Mouse (Mus musculus): Measurements from ENCODE around the gene Zbtb3. TPM values are rescaled to one million over a fixed set of nuclear protein-coding genes. Genes with fewer than 3 reads are reported as not detected.
A peak's percentile ranks its signal among the peaks of the same experiment; 100 is the strongest.

The Zbtb3 gene
- polyA plus RNA-seq, 1 experiment, result 3.6 TPM

DNA sequence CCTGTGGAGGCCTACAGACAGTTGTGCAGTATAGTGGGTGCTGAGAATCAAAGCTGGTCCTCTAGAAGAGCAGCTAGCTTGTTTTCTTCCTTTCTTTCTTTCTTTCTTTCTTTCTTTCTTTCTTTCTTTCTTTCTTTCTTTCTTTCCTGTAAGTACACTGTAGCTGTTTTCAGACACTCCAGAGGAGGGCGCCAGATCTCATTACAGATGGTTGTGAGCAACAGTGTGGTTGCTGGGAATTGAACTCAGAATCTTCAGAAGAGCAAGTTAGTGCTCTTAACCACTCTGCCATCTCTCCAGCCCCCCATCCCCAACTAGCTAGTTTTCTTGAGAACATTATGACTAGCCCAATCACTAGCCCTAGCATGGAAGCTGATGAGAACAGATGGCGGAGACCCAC lies 41.6 kb upstream of the Zbtb3 start:
- H3K79me2 ChIP-seq (ENCODE audit: control insufficient read depth, insufficient read depth), result peaks cover 70% of the 10 kb centered on the region
- no peak for TF ChIP-seq MYOG (IDR thresholded peaks at IDR 0.05; ENCODE audit: control insufficient read depth, extremely low read depth, insufficient read length)
- TF ChIP-seq MAX (IDR thresholded peaks at IDR 0.05), result no peak
- TF ChIP-seq CEBPB (IDR thresholded peaks at IDR 0.05; ENCODE audit: low read depth), result no peak
- TF ChIP-seq CTCF (IDR thresholded peaks at IDR 0.05; ENCODE audit: control insufficient read depth, insufficient read depth, insufficient read length), result no peak
- TF ChIP-seq MYOD1 (IDR thresholded peaks at IDR 0.05; ENCODE audit: control insufficient read depth, insufficient read length, low read depth), result no peak
- TF ChIP-seq FOSL1 (IDR thresholded peaks at IDR 0.05; ENCODE audit: insufficient read depth, low read length, poor library complexity, severe bottlenecking), result no peak
- TF ChIP-seq USF1 (IDR thresholded peaks at IDR 0.05; ENCODE audit: low read depth), result no peak
- H3K4me3 ChIP-seq (ENCODE audit: insufficient read depth, poor library complexity, severe bottlenecking), result no peak overlapping the region
- no peaks in the 10 kb centered on the region for H3K27me3 ChIP-seq (ENCODE audit: control insufficient read depth, insufficient read depth, insufficient read length)
- H3K79me3 ChIP-seq (ENCODE audit: low read depth), result peaks cover 56% of the 10 kb centered on the region
- H3K36me3 ChIP-seq (ENCODE audit: control insufficient read depth, insufficient read depth), result peaks cover 41% of the 10 kb centered on the region
- no peak overlapping the region for H3ac ChIP-seq (ENCODE audit: control insufficient read depth, insufficient read length, low read depth)

- H3K79me3 ChIP-seq (ENCODE audit: low read depth), result peaks cover 45% of the 10 kb centered on the region
- H3K4me3 ChIP-seq (ENCODE audit: insufficient read depth, poor library complexity, severe bottlenecking), result no peak overlapping the region
- H3K36me3 ChIP-seq (ENCODE audit: control insufficient read depth, insufficient read depth), result peaks cover 65% of the 10 kb centered on the region
- peaks cover 52% of the 10 kb centered on the region for H3K79me2 ChIP-seq (ENCODE audit: control insufficient read depth, insufficient read depth)
- TF ChIP-seq USF1 (IDR thresholded peaks at IDR 0.05; ENCODE audit: low read depth), result no peak
- TF ChIP-seq CTCF (IDR thresholded peaks at IDR 0.05; ENCODE audit: control insufficient read depth, insufficient read depth, insufficient read length), result no peak
- no peak for TF ChIP-seq MYOG (IDR thresholded peaks at IDR 0.05; ENCODE audit: control insufficient read depth, extremely low read depth, insufficient read length)
- H3K27me3 ChIP-seq (ENCODE audit: control insufficient read depth, insufficient read depth, insufficient read length), result no peaks in the 10 kb centered on the region
- no peak overlapping the region for H3ac ChIP-seq (ENCODE audit: control insufficient read depth, insufficient read length, low read depth)
These were observed 39.1 kb upstream of the Zbtb3 start for GRCm38 (mm10) chr19:8763276-8763675.

GRCm38 (mm10) chr19:8765562-8765961 lies 36.8 kb upstream of the Zbtb3 start:
- no peak for TF ChIP-seq MYOG (IDR thresholded peaks at IDR 0.05; ENCODE audit: control insufficient read depth, extremely low read depth, insufficient read length)
- no peak for TF ChIP-seq CTCF (IDR thresholded peaks at IDR 0.05; ENCODE audit: control insufficient read depth, insufficient read depth, insufficient read length)
- TF ChIP-seq FOSL1 (IDR thresholded peaks at IDR 0.05; ENCODE audit: insufficient read depth, low read length, poor library complexity, severe bottlenecking), result no peak
- TF ChIP-seq MYOD1 (IDR thresholded peaks at IDR 0.05; ENCODE audit: control insufficient read depth, insufficient read length, low read depth), result no peak
- TF ChIP-seq CEBPB (IDR thresholded peaks at IDR 0.05; ENCODE audit: low read depth), result no peak
- no peak for TF ChIP-seq MAX (IDR thresholded peaks at IDR 0.05)
- TF ChIP-seq USF1 (IDR thresholded peaks at IDR 0.05; ENCODE audit: low read depth), result no peak
- H3K4me3 ChIP-seq (ENCODE audit: insufficient read depth, poor library complexity, severe bottlenecking), result no peak overlapping the region
- H3K36me3 ChIP-seq (ENCODE audit: control insufficient read depth, insufficient read depth), result peaks cover 87% of the 10 kb centered on the region
- H3ac ChIP-seq (ENCODE audit: control insufficient read depth, insufficient read length, low read depth), result no peak overlapping the region
- H3K27me3 ChIP-seq (ENCODE audit: control insufficient read depth, insufficient read depth, insufficient read length), result no peaks in the 10 kb centered on the region
- peaks cover 23% of the 10 kb centered on the region for H3K79me3 ChIP-seq (ENCODE audit: low read depth)
- peaks cover 33% of the 10 kb centered on the region for H3K79me2 ChIP-seq (ENCODE audit: control insufficient read depth, insufficient read depth)

- Histone ChIP-seq H3K79me3 (ENCODE audit: low read depth) (peaks cover 13% of the 10 kb centered on the region), H3K4me3 (ENCODE audit: insufficient read depth, poor library complexity, severe bottlenecking) (peak within 1 kb of the TSS; percentile 51), H3K36me3 (ENCODE audit: control insufficient read depth, insufficient read depth) (peaks cover 76% of the 10 kb centered on the region), H3K79me2 (ENCODE audit: control insufficient read depth, insufficient read depth) (peaks cover 46% of the 10 kb centered on the region), H3ac (ENCODE audit: control insufficient read depth, insufficient read length, low read depth) (peak within 1 kb of the TSS; percentile 50), H3K27me3 (ENCODE audit: control insufficient read depth, insufficient read depth, insufficient read length) (no peaks in the 10 kb centered on the region)
- no peak for TF ChIP-seq USF1 (IDR thresholded peaks at IDR 0.05; ENCODE audit: low read depth)
These were observed 31.6 kb upstream of the Zbtb3 start, which contains the start of gene Tmem223 for GRCm38 (mm10) chr19:8770567-8771270. Gene Tmem223 (plus strand): TSS chr19:8770996.

GRCm38 (mm10) chr19:8772996-8773395 lies 29.4 kb upstream of the Zbtb3 start:
- H3K36me3 ChIP-seq (ENCODE audit: control insufficient read depth, insufficient read depth), result peaks cover 69% of the 10 kb centered on the region
- no peaks in the 10 kb centered on the region for H3K27me3 ChIP-seq (ENCODE audit: control insufficient read depth, insufficient read depth, insufficient read length)
- H3K79me2 ChIP-seq (ENCODE audit: control insufficient read depth, insufficient read depth), result peaks cover 50% of the 10 kb centered on the region
- no peak overlapping the region for H3ac ChIP-seq (ENCODE audit: control insufficient read depth, insufficient read length, low read depth)
- H3K79me3 ChIP-seq (ENCODE audit: low read depth), result peaks cover 14% of the 10 kb centered on the region
- H3K4me3 ChIP-seq (ENCODE audit: insufficient read depth, poor library complexity, severe bottlenecking), result no peak overlapping the region
- TF ChIP-seq CTCF (IDR thresholded peaks at IDR 0.05; ENCODE audit: control insufficient read depth, insufficient read depth, insufficient read length) (no peak), USF1 (IDR thresholded peaks at IDR 0.05; ENCODE audit: low read depth) (no peak), MYOD1 (IDR thresholded peaks at IDR 0.05; ENCODE audit: control insufficient read depth, insufficient read length, low read depth) (no peak), MAX (IDR thresholded peaks at IDR 0.05) (no peak), FOSL1 (IDR thresholded peaks at IDR 0.05; ENCODE audit: insufficient read depth, low read length, poor library complexity, severe bottlenecking) (no peak), MYOG (IDR thresholded peaks at IDR 0.05; ENCODE audit: control insufficient read depth, extremely low read depth, insufficient read length) (no peak), CEBPB (IDR thresholded peaks at IDR 0.05; ENCODE audit: low read depth) (no peak)

DNA sequence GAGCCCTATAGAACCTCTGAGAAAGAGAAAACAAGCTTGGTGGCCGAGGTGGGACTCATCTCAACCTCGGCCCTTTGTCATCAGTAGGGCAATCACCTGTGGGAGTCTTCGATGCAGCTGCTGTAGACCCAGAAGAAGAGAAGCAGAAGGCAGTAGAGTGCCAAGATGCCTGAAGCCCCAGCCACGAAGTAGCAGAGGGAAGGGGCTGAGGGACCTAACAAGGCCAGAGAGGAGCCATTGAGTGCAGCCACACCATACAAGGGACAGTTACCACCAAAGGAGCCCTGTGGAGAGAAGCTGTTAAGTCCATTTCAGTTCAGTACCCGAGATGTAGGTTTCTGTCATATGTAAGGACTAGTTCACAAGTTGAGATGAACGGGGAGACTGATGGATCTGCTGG lies 28.9 kb upstream of the Zbtb3 start:
- Histone ChIP-seq H3K79me3 (ENCODE audit: low read depth) (peaks cover 14% of the 10 kb centered on the region), H3K36me3 (ENCODE audit: control insufficient read depth, insufficient read depth) (peaks cover 69% of the 10 kb centered on the region), H3ac (ENCODE audit: control insufficient read depth, insufficient read length, low read depth) (peak overlapping the region; percentile 60), H3K27me3 (ENCODE audit: control insufficient read depth, insufficient read depth, insufficient read length) (no peaks in the 10 kb centered on the region), H3K4me3 (ENCODE audit: insufficient read depth, poor library complexity, severe bottlenecking) (no peak overlapping the region), H3K79me2 (ENCODE audit: control insufficient read depth, insufficient read depth) (peaks cover 50% of the 10 kb centered on the region)
- TF ChIP-seq CEBPB (IDR thresholded peaks at IDR 0.05; ENCODE audit: low read depth) (no peak), USF1 (IDR thresholded peaks at IDR 0.05; ENCODE audit: low read depth) (no peak), MYOG (IDR thresholded peaks at IDR 0.05; ENCODE audit: control insufficient read depth, extremely low read depth, insufficient read length) (no peak), MAX (IDR thresholded peaks at IDR 0.05) (no peak), FOSL1 (IDR thresholded peaks at IDR 0.05; ENCODE audit: insufficient read depth, low read length, poor library complexity, severe bottlenecking) (no peak), MYOD1 (IDR thresholded peaks at IDR 0.05; ENCODE audit: control insufficient read depth, insufficient read length, low read depth) (no peak), CTCF (IDR thresholded peaks at IDR 0.05; ENCODE audit: control insufficient read depth, insufficient read depth, insufficient read length) (no peak)
